Mouse (Mus musculus) embryo, embryonic 10 days (tissue): ENCODE measurements around the gene Olfr1367.
"Not testable (repeated sequence)": the region's sequence is repeated elsewhere in the genome, so short reads cannot be mapped to it uniquely, and the experiment has no call there.

ENCODE experiments used
- DNase-seq: peaks from one replicate; pipeline ENCODE4 v3.0.0-alpha.2; 2015; ENCODE audit warnings: low spot score

The Olfr1367 gene

GRCm38 (mm10) chr13:21396048-21396447 is 49.3 kb downstream of the Olfr1367 start:
- DNase-seq: not testable (repeated sequence)

GRCm38 (mm10) chr13:21397486-21397885 is 50.8 kb downstream of the Olfr1367 start:
- DNase-seq: no peak
